Mouse (Mus musculus): ENCODE results near the gene Fgf18. TPM values are rescaled to one million over a fixed set of nuclear protein-coding genes. Genes with fewer than 3 reads are reported as not detected.

Fgf18 gene
- polyA plus RNA-seq, 1 experiment from 2014 or later: 9.2 TPM

DNA sequence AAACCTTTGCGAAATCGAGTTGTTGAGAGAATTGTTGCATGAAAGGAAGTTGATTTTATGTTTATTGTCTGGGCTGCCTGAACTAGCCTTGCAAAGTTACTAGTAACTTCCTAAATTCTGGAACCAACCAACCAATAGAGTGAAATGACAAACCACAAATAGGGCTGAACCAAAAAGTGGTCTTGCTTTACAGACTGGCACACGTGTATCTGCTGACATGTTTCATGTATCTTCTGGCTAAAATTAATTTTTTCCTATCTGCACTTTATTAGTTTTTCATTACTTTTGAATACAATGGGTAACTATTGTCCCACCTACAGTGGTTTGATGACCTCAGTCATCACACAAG is 1.9 kb upstream of the Fgf18 start:
- peaks cover 39% of the 10 kb centered on the region for H3K4me1 ChIP-seq
- no peak overlapping the region for H3K4me2 ChIP-seq
- H3K9me3 ChIP-seq (replicated peaks): no peaks in the 10 kb centered on the region
- H3K36me3 ChIP-seq: peaks cover 32% of the 10 kb centered on the region
- no peak overlapping the region for H3K27ac ChIP-seq (replicated peaks)
- no peak for ATAC-seq (ENCODE audit: low FRiP score)
- no peak overlapping the region for H3K9ac ChIP-seq (replicated peaks)
- 28% methylated on average over 3 of the region's 3 CpGs for WGBS
- 0 out of 2 replicates have a peak, but pooled peaks cover 3% of the 10 kb centered on the region for H3K27me3 ChIP-seq (replicated peaks)
- H3K4me3 ChIP-seq (replicated peaks): no peak overlapping the region

DNA sequence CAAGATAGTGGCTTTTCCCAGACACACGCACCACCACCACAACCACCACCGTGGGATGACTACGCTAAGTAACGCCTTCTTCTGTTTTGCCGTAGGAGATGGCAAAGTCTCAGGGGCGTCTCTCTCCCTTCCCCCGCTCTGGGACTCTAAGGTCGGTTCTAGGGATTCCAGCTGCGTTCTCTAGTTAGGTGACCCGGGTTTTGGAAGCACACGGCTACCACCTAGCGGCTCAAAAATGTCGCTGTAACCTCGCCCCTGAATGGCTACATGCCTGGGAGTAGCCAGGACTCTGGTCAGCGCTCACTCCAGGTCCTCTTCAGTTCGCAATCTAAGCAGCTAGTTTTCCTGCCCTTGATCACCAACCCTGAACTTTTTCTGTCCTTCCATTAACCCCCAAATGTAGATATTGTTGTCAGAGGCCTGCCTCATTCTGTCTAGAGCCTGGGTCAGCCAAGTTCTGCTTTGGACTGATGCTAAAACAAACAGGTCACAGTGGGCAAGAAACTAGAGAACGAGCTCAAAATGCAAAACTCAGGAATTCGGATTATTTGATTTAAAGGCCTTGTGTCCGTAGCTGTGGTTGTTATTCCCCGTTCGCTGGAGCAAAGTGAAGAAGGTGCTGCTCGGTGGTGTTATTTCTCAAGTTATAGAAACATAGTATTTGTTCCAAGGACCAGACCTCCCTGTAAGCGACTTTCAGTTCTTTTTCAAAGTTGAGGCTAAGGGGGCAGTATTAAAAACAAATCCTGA is 1.3 kb upstream of the Fgf18 start:
- H3K9me3 ChIP-seq (replicated peaks): no peaks in the 10 kb centered on the region
- peak; percentile 76 for ATAC-seq (ENCODE audit: low FRiP score)
- H3K27me3 ChIP-seq (replicated peaks): 0 out of 2 replicates have a peak, but pooled peaks cover 3% of the 10 kb centered on the region
- peak overlapping the region; percentile 83 for H3K4me2 ChIP-seq
- peak overlapping the region; percentile 68 for H3K4me3 ChIP-seq (replicated peaks)
- H3K27ac ChIP-seq (replicated peaks): peak overlapping the region; percentile 84
- H3K9ac ChIP-seq (replicated peaks): peak overlapping the region; percentile 71; the same call in 1 of the 2 replicates
- peaks cover 44% of the 10 kb centered on the region for H3K4me1 ChIP-seq
- 7% methylated on average over 23 of the region's 23 CpGs for WGBS
- H3K36me3 ChIP-seq: peaks cover 30% of the 10 kb centered on the region

DNA sequence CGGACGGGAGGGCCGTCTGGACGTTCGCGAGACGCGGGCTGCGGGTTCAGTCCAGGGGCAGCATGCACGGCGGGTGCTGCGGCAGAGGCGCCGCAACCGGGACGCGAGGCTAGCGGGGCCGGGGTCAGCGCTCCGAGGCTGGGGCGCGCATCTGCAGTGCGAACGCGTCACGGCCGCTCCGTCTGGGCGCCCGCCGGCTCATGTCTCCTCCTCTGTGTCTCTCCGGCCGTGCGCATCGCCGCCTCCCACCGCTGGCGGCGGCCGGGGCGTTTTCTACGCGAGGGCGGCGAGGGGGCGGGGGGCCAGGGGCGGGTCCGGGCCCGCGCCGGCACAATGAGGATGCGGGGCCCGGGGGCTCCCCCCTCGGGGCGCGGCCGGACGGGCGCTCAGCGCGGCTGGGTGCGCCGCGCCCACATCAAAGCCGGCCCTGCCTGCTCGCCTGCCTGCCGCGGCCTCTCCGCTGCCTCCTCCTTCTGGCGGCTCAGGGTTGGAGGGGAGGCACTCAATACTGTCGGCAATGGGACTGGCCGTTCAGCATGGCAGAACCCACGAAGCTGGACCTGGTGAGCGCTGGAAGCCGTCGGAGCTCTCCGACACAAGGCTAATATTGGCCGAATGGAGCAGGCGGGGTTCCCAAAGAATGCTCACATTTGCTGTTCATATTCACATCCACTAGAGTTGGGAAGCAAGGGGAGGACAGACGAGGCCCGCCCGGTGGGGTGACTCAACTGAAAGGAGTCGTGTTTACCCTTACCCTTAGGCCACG is 555 bp upstream of the Fgf18 start:
- Histone ChIP-seq H3K9me3 (replicated peaks) (no peaks in the 10 kb centered on the region), H3K27me3 (replicated peaks) (0 out of 2 replicates have a peak, but pooled peaks cover 7% of the 10 kb centered on the region), H3K4me2 (peak overlapping the region; percentile 83), H3K4me3 (replicated peaks) (peak overlapping the region; percentile 68), H3K4me1 (peaks cover 45% of the 10 kb centered on the region), H3K36me3 (peaks cover 28% of the 10 kb centered on the region), H3K27ac (replicated peaks) (peak overlapping the region; percentile 84), H3K9ac (replicated peaks) (peak overlapping the region; percentile 71)
- WGBS: under 1% methylated on average over 71 of the region's 85 CpGs
- ATAC-seq (ENCODE audit: low FRiP score): peak; percentile 76

DNA sequence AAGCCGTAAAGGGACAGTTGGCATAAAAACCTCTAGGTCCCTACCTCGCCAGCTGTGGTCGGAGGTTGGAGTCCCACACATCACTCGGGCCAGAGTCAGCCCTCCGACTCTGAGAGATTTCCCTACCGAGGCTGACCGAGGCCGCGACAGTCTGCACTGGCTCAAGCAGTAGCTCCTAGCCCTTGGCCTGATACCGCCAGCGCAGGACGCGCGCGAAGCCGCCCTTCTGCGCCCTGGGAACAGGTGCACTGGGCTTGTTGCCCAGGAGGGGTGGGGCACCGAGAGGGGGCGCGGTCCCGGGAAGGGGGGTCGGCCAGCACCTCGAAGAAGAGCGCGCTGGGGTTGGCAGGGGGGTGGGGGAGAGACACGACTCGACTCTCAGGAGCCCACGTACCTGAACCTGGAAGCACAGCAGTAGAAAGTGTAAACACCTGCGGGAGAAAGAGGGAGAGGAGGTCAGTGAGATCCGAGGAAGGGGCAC is 509 bp downstream of the Fgf18 start:
- H3K27ac ChIP-seq (replicated peaks): peak overlapping the region; percentile 84
- H3K4me1 ChIP-seq: peaks cover 45% of the 10 kb centered on the region
- peaks cover 22% of the 10 kb centered on the region for H3K36me3 ChIP-seq
- peak; percentile 10; the same call in 1 of the 2 replicates for ATAC-seq (ENCODE audit: low FRiP score)
- no peaks in the 10 kb centered on the region for H3K9me3 ChIP-seq (replicated peaks)
- WGBS: under 1% methylated on average over 30 of the region's 30 CpGs
- peaks cover 10% of the 10 kb centered on the region; the same call in 1 of the 2 replicates for H3K27me3 ChIP-seq (replicated peaks)
- H3K9ac ChIP-seq (replicated peaks): peak overlapping the region; percentile 71
- peak overlapping the region; percentile 83 for H3K4me2 ChIP-seq
- peak overlapping the region; percentile 68 for H3K4me3 ChIP-seq (replicated peaks)

DNA sequence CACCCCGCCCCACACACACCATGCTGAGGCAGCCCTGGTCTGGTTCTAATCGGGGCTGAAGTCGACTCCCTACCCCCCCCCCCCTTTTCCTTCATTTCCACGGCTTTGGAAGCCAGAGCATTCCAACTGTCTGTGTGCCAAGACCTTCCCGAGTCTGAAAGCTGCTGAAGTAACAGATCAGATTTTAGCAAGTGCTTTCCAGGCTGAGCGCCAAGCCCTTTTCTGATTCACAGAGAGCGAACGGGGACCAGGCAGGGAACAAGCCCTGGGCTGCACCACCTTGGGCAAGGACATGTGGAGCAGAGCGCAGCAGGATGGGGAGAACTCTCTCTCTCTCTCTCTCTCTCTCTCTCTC is 1.1 kb downstream of the Fgf18 start:
- peak; percentile 23; the same call in 1 of the 2 replicates for ATAC-seq (ENCODE audit: low FRiP score)
- WGBS: 3% methylated on average over 9 of the region's 9 CpGs

DNA sequence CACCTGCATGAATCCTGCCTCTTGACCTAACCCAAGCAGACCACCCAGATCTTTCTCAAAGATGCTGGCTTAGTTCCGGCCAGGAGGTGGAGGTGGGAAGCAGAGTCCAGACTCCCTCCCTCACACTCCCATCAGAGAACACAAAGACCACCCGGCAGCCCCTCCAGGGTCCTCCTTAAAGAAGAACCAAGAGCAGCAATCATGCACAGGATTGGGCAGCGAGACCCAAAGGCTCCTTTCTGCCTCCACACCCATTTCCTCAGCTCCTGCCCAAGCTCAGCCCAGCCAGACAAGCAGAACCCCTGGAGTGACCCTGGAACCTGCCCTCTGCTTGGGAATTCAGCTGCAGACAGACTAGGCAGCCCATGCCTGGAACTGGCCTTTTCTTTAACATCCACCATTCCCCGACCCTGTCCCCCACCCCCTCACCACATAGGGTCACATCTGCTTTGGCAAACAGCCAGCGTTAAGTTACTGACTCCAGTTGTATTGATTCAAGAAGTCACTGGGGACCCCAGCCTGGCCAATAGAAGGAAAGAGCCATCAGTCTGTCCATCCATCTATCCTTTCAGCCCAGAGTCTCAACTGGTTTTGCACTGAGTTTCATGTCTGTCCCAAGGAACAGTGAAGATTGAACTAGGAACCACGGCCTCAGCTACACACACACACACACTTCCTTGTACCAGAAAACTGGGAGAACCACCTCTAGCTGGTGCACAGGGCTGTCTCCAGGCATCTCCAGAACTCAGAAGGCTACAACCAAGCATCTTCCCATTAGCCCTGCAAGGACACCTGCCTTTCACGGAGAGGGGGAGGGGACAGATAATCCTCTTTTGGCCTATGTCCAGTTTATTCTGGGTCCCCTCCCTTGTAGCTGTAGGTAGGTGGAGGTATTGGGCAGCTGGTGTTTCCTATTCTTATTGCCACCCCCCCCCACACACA is 1.7 kb downstream of the Fgf18 start:
- WGBS: 21% methylated on average over 7 of the region's 7 CpGs
- peaks cover 45% of the 10 kb centered on the region for H3K4me1 ChIP-seq
- H3K9ac ChIP-seq (replicated peaks): 0 out of 2 replicates have a peak overlapping the region, but pooled peaks have one; percentile 7

More for the DNA sequence above, 1.1 kb downstream of the Fgf18 start:
- Histone ChIP-seq H3K4me2 (peak overlapping the region; percentile 83), H3K36me3 (peaks cover 17% of the 10 kb centered on the region), H3K27ac (replicated peaks) (no peak overlapping the region), H3K4me1 (peaks cover 45% of the 10 kb centered on the region), H3K9ac (replicated peaks) (no peak overlapping the region), H3K27me3 (replicated peaks) (peaks cover 10% of the 10 kb centered on the region; the same call in 1 of the 2 replicates), H3K9me3 (replicated peaks) (no peaks in the 10 kb centered on the region), H3K4me3 (replicated peaks) (peak overlapping the region; percentile 68)

DNA sequence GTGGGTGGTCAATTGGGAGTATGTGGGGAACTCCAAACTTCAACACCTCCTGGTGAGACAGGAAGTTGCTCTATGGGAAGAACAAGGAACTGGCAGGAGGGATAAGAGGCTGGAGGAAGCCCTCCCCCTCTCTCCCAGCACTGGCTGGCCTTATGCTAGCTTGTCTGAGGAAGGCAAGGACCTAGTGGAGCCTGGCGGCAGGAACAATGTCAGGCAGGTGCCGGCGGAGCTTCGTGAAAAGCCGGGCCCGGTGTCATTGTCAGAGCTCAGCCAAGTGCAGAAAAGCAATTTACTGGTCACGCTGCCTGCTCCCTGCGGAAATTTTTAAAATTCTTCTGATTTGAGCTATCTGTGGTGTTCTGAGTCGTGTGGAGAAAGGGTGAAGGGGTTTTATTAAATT is 3.3 kb downstream of the Fgf18 start:
- no peaks in the 10 kb centered on the region for H3K9me3 ChIP-seq (replicated peaks)
- H3K27me3 ChIP-seq (replicated peaks): peaks cover 10% of the 10 kb centered on the region; the same call in 1 of the 2 replicates
- peak overlapping the region; percentile 13; the same call in 1 of the 2 replicates for H3K4me2 ChIP-seq
- no peak overlapping the region for H3K9ac ChIP-seq (replicated peaks)
- H3K36me3 ChIP-seq: no peaks in the 10 kb centered on the region
- H3K4me1 ChIP-seq: peaks cover 45% of the 10 kb centered on the region
- no peak for ATAC-seq (ENCODE audit: low FRiP score)
- no peak overlapping the region for H3K27ac ChIP-seq (replicated peaks)
- WGBS: 12% methylated on average over 9 of the region's 9 CpGs
- no peak overlapping the region for H3K4me3 ChIP-seq (replicated peaks)

More for the DNA sequence above, 1.7 kb downstream of the Fgf18 start:
- Histone ChIP-seq H3K27me3 (replicated peaks) (peaks cover 10% of the 10 kb centered on the region; the same call in 1 of the 2 replicates), H3K36me3 (peaks cover 10% of the 10 kb centered on the region), H3K27ac (replicated peaks) (no peak overlapping the region), H3K4me3 (replicated peaks) (peak overlapping the region; percentile 68), H3K9me3 (replicated peaks) (no peaks in the 10 kb centered on the region), H3K4me2 (peak overlapping the region; percentile 83)
- no peak for ATAC-seq (ENCODE audit: low FRiP score)

DNA sequence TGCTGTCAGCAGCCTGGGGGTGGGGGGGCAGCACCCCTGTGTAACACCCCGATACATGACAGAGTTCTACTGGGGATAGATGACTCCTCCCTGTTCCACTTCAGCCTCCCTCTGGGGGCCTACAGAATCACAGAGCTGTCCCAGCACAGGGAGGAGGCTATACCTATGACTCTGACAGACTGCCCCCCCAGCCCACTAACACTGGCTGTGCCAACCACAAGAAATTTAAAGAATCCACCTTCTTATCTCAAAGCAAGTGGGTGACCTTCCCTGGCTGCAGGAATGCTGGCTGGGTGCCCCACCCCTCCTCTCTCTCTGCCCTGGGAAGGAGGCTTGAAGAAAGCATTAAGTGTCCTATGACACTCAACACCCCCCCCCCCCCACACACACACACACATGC is 4.4 kb downstream of the Fgf18 start:
- no peaks in the 10 kb centered on the region for H3K36me3 ChIP-seq
- ATAC-seq (ENCODE audit: low FRiP score): no peak
- H3K27me3 ChIP-seq (replicated peaks): peaks cover 10% of the 10 kb centered on the region; the same call in 1 of the 2 replicates
- WGBS: 90% methylated on average over 1 of the region's 1 CpGs
- H3K4me3 ChIP-seq (replicated peaks): no peak overlapping the region
- no peak overlapping the region for H3K9ac ChIP-seq (replicated peaks)
- H3K4me1 ChIP-seq: peaks cover 40% of the 10 kb centered on the region
- H3K27ac ChIP-seq (replicated peaks): no peak overlapping the region
- H3K9me3 ChIP-seq (replicated peaks): no peaks in the 10 kb centered on the region
- H3K4me2 ChIP-seq: no peak overlapping the region

DNA sequence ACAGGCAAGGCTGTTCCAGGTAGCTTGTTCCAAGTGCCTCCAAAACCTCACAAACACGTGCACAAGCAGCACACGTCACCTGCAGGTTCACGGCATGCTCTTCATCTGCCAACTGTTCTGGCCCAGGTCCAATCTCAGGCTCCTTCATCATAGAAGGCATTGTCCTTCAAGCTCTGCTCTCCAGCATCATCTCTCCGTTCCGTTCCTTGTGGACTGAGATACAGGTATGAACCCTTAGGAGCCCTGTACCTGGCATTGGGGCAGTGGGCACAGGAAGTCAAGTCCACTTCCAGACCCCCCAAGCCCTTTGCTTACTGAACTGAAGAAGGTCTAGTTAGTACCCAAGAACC is 7.1 kb downstream of the Fgf18 start:
- Histone ChIP-seq H3K27me3 (replicated peaks) (peaks cover 8% of the 10 kb centered on the region; the same call in 1 of the 2 replicates), H3K4me3 (replicated peaks) (no peak overlapping the region), H3K27ac (replicated peaks) (no peak overlapping the region), H3K4me1 (peaks cover 15% of the 10 kb centered on the region), H3K9me3 (replicated peaks) (no peaks in the 10 kb centered on the region), H3K4me2 (no peak overlapping the region), H3K36me3 (no peaks in the 10 kb centered on the region), H3K9ac (replicated peaks) (no peak overlapping the region)
- WGBS: 87% methylated on average over 5 of the region's 5 CpGs
- no peak for ATAC-seq (ENCODE audit: low FRiP score)

DNA sequence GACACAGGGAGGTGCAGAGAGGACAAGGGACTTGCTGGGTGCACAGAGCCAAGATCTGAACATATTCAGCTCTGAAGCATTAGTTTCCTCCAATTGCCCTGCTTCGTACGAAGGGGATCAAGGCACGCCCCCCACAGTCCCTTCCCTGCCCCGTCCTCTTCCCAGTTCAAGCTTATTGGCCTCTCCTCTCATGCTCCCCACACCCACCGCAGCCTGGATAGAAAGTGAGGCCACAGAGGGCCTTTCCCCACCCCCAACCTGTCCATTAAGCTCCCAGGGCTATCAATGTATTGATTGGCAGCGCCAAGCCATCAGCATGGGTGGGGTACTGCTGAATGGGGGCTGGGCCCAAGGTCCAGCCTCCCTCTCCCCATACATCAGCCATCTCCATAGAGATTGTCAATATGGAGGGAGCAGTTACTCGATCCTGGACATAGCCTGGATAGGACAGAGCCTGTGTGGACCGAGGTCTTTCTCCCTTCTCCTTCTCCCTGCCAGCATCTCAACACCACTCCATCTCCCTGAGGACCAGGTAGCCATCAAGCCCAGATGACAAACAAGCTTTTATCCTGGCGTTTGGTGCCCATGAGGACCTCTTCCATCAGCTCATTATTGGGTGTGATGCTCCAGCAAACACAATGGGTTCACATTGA is 7.6 kb downstream of the Fgf18 start:
- H3K4me1 ChIP-seq: peaks cover 10% of the 10 kb centered on the region
- no peak overlapping the region for H3K9ac ChIP-seq (replicated peaks)
- H3K4me3 ChIP-seq (replicated peaks): no peak overlapping the region
- ATAC-seq (ENCODE audit: low FRiP score): no peak
- H3K27me3 ChIP-seq (replicated peaks): peaks cover 8% of the 10 kb centered on the region; the same call in 1 of the 2 replicates
- no peak overlapping the region for H3K27ac ChIP-seq (replicated peaks)
- WGBS: 81% methylated on average over 9 of the region's 9 CpGs
- H3K9me3 ChIP-seq (replicated peaks): no peaks in the 10 kb centered on the region
- H3K4me2 ChIP-seq: no peak overlapping the region
- no peaks in the 10 kb centered on the region for H3K36me3 ChIP-seq

Measured in neural tube, embryonic 15.5 days (tissue).